Mouse (Mus musculus) kidney, adult 2 months (tissue): Measurements from ENCODE around the gene Scaf1.

Experiments used
- CTCF ChIP-seq: fragments of 200-500 bp; conservative IDR thresholded peaks from 2 replicates; pipeline ENCODE4 v1.5.1; 2011; ENCODE audit warnings: low read depth, mild to moderate bottlenecking, control low read depth, low read length, moderate library complexity, mixed read lengths; ENCODE audit not compliant: insufficient read depth, insufficient read length
- POLR2A ChIP-seq: fragments of 200-500 bp; IDR thresholded peaks from one replicate; pipeline ENCODE4 v1.6.1; 2011; ENCODE audit warnings: low read depth, low read length, control low read depth

GRCm38 (mm10) chr7:45027761-45028160 is 11.6 kb upstream of the Scaf1 start:
- TF ChIP-seq POLR2A (no peak), CTCF (no peak)
